Mouse (Mus musculus): ENCODE measurements around the gene Sema5b.

Sema5b gene

DNA sequence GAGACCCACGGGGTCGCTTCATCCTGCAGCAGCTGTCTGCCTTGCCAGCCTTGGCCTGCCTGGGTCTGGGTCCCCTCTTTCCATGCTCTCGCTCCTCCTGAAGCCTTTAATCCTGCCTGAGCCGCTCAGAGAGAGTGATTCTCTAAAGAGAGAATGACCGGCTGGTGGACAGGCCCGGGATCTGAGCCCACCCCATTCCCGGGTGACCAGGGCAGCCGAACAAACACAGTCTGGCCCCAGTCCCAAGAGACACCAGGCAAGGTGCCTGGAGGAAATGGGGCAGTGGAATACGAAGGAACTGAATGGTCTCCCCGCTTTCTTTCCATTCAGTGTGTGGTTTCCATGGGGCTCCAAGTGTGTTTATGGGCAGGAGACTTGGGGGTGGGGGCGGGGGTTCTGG is 50.8 kb downstream of the Sema5b start:
- ATAC-seq (ENCODE audit: insufficient number of reproducible peaks, low FRiP score, low TSS enrichment) = no peak

DNA sequence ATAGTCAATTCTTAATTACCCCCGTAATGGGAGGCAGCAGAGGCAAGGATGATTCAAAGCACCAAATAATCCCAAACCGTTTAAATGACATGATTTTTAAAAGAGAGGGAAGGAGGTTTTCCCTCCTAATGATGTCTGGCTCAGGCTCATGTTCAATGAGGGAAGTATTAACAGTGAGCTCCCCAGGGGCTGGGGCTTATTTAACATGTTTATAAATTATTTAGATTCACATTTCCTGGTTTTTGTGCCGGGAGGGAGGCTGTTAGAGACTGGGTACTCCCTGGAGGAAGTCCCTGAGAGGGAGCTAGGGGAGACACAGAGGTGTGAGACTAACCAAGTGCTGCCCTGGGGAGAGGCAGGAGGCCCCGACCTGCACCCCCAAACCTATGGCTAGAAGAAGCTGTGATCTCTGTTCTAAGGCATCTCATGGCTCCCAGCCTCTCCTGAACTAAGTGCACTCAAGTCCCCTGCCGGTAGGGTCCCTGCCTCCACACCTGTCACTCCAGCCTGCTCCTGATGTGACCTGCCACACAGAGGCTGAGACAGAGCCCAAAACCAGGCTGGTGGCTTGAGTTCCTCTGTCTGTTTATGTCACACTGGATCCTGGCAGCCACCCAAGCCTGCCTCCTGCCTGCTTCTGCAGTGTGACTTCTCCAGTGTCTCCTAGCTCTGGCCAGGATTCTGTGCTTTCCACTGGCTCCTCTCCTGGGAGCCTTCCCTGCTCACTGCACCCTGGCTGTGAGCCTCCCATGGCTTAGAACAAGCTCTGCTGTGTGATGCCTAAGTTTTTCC is 51.5 kb downstream of the Sema5b start:
- ATAC-seq (ENCODE audit: insufficient number of reproducible peaks, low FRiP score, low TSS enrichment) = 0 out of 2 replicates have a peak, but pooled peaks have one; percentile 47

DNA sequence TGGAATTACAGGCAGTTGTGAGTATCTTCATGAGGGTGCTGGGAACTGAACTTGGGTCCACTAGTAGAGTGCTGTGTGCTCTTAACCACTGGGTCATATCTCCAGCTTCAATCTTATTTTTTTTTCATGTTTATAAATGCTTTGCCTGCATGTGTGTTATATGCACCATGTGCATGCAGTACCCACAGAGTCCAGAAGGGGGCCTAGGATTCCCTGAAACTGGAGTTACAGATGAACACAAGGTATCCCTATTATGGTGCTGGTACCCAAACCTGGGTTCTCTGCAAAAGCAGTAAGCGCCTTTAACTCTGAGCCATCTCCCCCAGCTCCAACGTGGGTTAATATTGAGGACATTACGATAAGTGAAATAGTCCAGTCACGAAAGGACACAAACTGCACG is 52.5 kb downstream of the Sema5b start:
- ATAC-seq (ENCODE audit: insufficient number of reproducible peaks, low FRiP score, low TSS enrichment) = no peak

DNA sequence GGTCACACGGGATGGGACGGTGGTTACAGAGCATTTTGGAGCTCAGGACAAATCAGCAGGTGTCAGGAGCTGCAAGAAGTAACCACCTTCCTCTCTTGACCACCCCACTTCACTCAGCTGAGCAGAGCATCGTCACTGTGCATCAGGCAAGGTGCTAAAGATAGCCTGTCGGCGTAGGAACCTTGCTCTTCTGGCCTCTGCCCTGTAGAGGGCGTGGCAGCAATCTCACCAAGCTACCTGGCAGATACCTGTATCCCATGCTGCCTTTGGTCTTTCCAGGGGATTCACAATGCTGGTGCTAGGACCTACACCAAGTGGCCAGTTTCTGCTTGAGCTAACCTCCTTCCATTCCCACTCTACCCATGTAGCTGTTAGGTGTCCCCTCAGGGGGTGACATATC is 55.3 kb downstream of the Sema5b start:
- ATAC-seq (ENCODE audit: insufficient number of reproducible peaks, low FRiP score, low TSS enrichment) = no peak

DNA sequence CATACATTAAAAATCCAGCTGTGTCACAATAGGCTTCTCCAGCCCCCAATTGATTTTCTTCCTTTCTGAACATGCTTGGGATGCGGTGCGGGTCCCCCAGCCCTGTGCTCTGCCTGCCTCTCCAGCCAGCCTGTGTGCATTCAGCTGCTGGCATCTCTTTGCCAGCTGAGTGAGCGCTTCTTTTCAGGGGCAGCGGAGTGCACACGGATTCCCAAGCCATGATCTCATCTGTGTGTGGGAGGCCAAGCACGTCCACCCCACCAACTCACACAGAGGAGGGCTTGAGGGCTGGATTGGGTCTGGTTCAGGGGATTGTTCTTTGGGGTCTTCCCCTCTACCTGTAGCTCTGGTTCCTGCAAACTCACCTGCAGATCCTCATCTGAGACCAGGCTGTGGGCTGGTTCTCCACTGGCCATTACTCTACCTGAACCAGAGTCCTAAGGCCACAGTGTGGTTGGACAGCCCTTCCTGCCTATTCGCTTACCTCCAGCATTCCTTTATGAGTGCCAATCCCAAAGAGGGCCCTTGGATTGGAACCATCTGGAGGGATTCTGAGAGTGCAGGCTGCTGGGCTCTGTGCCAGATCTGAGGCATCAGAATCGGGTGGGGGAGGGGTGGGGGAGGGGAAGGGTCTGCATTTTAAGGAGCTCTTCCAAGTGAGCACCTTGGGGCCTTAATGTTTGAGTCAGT is 55.9 kb downstream of the Sema5b start:
- ATAC-seq (ENCODE audit: insufficient number of reproducible peaks, low FRiP score, low TSS enrichment) = no peak

DNA sequence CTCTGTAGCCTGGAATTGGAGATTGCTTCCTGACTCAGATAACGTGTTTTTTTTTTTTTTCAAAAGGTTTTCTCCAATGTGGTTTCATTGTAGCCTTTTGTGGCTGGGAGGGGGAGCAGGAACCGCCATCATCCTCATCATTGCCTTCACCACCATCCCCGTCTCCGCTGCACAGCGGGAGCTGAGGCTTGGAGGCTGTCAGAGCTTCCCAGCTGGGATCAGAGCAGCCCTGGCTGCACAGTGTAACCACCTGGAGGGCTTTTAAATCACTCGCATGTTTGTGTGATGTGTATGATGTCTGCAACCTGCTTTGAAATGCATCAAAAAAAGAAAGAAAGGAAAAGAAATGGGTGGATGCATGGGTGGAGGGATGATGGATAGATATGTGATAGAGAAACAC is 57.0 kb downstream of the Sema5b start:
- no peak for ATAC-seq (ENCODE audit: insufficient number of reproducible peaks, low FRiP score, low TSS enrichment)

DNA sequence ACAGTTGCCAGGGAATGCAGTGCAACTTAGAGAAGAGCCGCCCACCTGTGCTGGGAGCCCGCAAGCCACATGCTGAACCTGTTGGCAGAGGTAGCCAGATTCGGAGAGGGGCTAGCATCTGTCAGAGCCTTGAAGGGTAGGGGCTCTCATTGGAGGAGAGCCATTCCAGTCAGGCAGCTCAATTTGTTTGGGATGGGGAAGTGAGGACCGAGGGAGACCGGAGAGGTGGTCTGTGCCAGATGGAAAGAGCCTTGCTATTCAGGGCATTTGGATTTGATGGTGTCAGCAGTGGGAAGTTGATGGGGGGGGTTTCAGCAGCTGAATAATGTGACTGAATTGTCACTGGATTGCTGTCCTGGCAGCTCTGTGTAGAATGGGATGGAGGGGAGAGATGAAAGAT is 57.9 kb downstream of the Sema5b start:
- ATAC-seq (ENCODE audit: insufficient number of reproducible peaks, low FRiP score, low TSS enrichment) = no peak

DNA sequence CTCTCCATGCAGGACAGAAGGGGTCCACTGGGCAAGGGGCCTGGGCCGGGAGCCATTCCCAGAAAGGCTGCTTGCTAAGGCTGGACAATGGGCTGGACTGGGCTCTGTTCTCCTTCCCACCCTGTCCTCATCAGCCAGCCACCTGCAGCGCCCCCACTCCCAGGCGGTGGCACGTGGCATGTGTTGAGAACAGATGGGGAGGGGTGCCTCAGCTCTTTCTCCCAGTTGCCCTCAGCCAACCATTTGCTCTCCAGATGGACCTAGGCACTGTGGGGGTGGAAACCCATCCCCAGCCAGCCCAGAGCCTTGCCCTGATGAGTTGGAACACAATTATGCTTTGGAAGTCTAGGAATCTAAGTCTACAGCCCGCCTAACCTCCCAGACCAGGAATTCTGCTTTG is 59.3 kb downstream of the Sema5b start:
- peak; percentile 51 for ATAC-seq (ENCODE audit: insufficient number of reproducible peaks, low FRiP score, low TSS enrichment)

DNA sequence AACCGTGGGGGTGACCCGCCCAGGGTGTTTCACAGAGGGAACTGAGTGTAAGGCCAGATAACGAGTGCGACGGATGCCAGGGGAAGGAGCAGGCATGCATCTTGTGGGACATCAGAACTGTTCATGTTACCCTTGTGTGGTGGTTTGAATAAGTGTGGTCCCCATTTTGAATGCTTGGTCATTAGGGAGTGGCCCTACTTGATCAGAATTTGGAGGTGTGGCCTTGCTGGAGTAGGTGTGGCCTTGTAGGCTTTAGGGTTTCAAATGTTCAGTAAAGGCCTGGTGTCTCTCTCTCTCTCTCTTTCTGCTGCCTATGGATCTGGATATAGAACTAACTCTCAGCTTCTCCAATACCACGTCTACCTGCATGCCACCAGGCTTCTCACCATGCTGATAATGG is 60.5 kb downstream of the Sema5b start:
- ATAC-seq (ENCODE audit: insufficient number of reproducible peaks, low FRiP score, low TSS enrichment) = no peak

DNA sequence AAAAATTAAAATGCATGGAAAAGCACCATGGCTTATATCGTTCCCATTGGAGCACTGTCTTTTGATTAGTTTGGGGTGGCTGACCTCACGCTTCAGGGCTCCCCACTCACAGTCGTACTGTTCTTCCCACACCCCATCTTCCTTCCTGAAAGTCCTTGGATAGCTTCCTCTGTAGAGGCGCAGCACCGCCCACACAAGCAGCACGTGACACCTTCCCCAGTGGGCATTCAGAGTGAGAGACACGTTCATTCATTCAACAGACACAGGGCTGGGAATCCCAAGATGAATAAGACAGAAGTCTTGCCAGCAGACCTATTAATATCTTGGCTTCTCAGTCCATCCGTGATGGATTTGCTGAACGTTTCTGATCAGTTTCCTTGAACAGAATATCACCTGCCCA is 61.6 kb downstream of the Sema5b start:
- ATAC-seq (ENCODE audit: insufficient number of reproducible peaks, low FRiP score, low TSS enrichment) = no peak

DNA sequence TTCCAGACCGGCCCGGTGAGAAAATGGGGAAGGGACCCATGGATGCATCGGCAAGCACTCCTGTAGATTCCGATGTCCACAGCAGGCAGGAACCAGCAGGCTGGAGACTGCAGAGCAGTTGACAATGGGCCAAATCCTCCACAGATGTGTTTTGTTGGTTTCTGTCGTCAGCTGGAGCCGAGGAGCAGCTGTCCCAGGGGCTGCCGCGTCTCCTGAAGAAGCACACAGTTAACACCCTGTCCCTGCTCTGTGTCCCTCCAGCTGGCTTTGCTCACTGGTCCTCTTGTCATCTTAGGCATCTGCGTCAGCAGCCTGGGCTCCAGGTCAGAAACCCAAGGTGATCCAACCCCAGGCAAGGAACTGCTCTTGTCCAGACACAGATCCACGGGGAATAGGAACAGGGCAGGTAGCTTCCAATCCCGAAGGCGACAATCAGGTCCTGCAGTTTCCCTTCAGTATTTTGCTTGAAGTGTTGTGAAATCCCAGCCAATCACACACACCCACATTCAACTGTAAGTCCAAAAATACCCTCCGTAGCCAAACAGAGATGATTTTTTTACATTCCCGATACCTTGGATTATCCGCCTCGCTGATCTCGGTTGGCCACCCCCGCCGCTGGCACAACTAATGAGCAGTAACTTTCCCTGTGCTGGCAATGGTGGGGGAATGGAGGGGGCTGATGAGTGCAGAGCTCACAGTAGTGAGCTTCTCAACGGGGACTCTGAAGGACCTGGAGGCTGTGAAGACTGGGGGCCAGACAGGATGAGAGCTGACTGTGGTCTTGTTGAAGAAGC is 63.0 kb downstream of the Sema5b start:
- ATAC-seq (ENCODE audit: insufficient number of reproducible peaks, low FRiP score, low TSS enrichment) = no peak

DNA sequence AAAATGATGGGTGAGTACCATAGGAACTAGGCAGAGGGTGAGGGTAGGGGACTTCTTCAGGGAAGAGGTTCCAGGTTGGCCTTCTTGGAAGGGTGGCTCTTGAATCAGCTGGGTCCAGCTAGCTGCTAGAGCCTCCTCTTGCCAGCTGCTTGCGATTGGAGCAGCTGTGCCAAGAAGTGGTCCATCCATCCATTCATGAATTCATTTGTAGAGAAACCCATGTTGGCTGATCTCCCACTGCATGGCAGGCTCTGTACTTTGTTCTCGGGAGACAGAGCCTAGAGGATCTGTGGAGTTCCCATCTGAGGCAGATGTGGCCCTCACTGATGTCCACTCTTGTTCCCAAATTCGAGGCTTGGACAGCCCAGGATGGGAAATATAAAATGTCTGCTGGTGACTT is 66.3 kb downstream of the Sema5b start:
- no peak for ATAC-seq (ENCODE audit: insufficient number of reproducible peaks, low FRiP score, low TSS enrichment)

DNA sequence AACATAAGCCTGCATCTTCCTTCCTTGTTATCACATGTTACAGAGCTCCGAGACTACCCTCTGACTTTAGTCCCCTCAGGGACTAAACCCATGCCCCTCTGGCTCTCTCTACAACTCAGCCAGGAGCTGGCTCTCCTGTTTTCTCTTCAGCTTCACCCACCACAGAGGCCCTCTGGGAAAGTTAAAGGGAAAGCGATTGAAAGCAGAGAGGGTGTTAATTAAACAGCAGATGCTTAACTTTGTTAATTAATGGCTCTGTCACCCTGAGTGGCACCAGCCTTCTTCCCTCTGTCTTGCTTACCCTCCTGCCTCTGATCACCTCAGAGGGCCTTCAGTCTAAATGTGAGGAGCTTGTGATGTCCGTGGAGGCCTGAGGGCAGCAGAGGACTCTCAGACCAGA is 67.3 kb downstream of the Sema5b start:
- no peak for ATAC-seq (ENCODE audit: insufficient number of reproducible peaks, low FRiP score, low TSS enrichment)

DNA sequence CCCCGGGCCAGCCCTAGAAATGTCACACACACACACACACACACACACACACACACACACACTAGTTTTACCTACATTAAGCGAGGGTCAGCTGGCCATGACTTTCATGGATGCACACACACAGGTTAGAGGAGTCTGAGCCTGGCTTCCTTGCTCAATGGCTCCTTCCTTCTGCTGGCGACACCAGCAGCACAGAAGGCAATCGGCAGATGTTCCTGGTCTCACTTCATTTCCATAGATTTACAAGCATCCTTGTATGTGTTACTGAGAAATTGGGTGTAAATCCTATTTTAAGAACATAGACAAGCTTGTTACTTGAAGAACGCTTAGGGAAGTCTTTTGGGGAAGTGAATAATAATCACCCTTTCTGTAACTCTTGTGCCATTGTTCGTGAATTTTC is 68.6 kb downstream of the Sema5b start:
- ATAC-seq (ENCODE audit: insufficient number of reproducible peaks, low FRiP score, low TSS enrichment) = no peak

DNA sequence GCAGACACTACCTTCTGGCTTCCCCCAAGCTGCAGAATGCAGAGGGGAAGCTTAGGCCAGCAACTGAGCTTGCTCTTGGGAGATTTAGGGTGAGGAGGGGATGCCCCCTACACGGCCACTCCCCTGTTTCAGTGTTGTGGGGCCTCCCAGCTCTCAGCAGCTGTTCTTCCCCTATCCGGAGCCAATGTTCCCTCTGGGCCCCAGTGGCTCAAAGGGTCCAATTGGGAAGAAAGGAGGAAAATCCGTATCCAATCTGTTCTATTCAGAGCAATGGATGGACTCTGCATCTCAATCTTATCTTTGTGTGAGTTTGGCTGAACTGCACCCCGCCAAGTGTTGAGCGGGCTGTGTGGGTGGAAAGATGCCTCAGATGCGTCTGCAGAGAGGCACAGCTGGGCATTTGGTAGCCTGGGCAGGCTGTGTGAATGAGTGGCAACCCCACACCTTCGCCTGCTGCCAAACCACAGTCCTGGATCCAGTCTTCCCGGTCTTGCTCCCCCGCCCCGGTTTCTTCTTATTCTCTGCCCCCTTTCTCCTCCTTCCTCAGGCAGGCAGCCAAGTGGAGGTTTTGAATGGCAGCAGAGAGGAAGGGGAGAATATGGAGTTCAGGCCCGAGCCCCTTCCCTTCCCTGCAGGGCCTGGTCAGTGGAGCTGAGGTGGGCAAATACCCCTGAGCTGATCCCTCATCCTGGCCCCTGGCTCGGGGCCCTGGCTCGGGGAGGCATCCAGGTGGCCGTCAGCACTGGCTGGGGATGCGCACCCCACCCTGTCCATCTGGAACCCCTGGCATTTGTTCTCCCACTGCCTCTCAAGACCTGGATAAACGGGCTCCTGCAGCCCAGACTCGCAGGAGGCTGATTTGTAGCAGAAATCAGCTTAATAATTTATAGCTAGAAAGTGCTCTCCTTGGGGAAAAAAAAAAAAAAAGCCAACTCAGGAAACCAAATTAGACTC is 73.2 kb downstream of the Sema5b start:
- ATAC-seq (ENCODE audit: insufficient number of reproducible peaks, low FRiP score, low TSS enrichment) = 0 out of 2 replicates have a peak, but pooled peaks have one; percentile 33

DNA sequence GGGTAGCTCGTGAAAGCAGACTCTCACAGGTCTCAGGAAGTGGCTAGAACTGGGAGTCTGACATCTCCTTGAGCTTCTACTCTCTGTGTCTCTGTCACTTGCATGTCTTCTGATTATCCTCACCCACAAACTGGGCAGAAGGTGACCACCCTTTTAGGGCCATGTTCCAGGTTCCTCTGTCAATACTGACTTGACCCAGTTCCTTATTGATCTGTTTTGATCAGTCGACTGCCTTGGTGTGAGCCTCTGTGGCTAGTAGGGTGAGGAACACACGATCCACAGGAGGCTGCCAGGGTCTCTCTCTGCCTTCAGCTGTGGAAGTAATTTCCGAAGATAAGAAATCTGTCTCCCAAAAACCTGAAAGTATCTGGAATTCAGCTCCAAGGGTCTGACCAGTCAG is 76.8 kb downstream of the Sema5b start:
- ATAC-seq (ENCODE audit: insufficient number of reproducible peaks, low FRiP score, low TSS enrichment) = no peak

DNA sequence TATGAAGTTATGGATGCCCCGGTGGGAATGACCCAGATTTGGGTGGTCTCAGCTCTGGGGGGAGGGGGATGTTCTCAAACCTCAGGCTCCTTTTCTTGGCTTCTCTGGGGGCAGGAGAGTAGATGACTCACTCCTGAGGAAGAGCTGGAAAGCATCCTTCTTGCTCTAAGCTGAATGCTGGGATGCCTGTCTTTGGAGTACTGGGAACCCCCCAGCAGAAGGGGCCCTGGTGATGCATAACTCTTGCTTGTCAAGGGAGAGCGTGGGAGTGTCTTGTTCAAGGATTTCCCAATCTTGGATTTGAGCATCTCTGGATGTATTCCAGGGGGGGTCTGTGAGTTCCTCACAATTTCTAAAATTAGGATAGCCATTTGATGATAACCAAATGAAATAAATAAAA is 82.1 kb downstream of the Sema5b start:
- ATAC-seq (ENCODE audit: insufficient number of reproducible peaks, low FRiP score, low TSS enrichment) = no peak

DNA sequence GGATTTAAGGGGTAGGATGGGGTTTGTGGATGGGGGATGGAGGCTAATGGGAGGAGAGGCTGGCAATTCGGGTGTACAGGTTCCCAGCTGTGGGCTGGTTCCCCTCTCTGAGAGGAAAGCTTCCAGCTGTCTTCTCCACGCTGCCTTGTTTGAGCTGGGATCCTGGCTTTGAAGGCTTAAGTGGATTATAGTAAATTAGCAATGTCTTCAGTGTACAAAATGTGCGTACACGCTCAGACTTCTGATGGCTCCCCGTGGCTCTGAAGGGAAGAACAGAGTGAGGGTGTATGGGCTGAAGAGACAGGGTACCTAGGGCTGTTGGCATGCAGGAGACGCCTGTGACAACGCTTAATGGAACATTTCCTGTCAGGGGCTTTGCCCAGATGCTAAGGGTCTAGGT is 83.0 kb downstream of the Sema5b start:
- no peak for ATAC-seq (ENCODE audit: insufficient number of reproducible peaks, low FRiP score, low TSS enrichment)

DNA sequence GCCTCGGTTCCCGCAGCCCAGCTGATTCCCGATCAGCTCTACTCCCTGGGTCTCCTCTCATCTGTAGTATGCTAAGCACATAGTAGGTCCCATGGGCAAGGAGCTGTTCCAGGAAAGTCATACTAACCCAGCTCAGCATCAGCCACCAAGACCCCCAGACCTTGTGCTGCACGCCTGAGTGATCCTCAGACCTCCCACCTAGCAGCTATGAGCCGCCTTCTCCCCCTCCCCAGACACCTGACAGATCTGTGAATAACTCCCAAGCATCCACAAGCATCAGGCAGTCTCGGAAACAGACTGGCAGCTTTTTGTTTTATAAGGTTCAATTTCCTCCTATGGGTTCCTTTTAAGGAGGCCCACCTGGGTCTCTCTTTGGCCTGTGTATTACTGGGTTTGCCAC is 83.9 kb downstream of the Sema5b start:
- ATAC-seq (ENCODE audit: insufficient number of reproducible peaks, low FRiP score, low TSS enrichment) = no peak
